Mouse (Mus musculus): Measurements from ENCODE around the gene Adck1.

The Adck1 gene

DNA sequence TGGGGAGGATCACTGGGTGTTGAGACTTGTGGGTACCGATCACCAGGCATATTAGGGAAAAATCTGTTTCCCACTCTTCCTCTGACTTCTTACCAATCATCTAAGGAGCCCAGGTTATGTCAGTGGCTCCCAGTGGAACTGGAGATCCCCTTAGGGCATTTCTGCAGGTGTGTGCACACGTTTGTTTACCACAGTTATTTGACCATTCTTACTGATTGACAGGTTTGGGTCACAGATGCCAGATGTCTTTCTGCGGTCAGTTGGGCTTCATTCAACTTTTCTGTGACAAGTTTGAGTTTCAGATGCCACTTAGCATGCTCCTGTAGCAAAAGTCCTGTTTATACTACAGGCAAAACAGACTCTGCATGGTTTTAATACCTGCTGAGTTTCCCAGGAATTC lies 112.5 kb downstream of the Adck1 start:
- 88% methylated on average over 3 of the region's 3 CpGs for WGBS

DNA sequence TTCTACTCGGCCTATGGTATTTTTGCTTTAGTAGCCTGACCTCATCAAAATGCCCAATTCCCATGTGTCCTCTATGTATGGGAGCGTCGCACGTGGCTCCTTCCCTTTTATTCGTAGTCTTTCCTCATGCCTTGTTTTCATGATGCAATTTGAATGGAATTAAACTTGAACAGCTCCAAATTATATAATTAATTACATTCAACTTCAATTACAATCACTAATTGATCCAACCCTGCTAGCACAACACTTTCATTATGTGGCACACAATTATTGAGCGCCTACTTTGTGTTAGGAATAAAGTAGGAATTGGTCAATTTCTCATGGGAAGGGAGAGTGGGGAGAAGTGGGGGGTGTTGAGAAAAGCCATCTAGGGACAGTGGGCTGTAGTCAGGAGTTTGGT lies 113.4 kb downstream of the Adck1 start:
- WGBS: 68% methylated on average over 6 of the region's 6 CpGs

DNA sequence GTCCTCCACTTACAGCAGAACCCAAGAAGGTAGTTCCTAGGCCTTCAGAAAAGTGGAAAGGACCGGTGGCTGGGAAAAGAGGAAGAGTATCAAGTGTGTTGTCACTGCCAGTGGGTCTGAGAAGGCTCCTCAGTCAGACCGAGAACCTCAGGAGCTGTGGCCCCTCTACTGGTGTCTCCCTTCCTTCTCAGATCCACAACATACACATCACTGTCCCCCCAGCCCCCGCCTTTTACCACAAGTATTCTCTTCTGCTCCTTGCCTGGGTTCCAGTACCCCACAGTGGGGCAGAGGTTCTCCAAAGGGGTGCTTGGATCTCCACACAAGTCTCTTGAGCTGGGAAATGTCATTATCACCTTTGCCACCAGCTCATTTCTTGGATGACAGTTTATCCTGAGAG lies 115.5 kb downstream of the Adck1 start:
- 85% methylated on average over 3 of the region's 3 CpGs for WGBS

DNA sequence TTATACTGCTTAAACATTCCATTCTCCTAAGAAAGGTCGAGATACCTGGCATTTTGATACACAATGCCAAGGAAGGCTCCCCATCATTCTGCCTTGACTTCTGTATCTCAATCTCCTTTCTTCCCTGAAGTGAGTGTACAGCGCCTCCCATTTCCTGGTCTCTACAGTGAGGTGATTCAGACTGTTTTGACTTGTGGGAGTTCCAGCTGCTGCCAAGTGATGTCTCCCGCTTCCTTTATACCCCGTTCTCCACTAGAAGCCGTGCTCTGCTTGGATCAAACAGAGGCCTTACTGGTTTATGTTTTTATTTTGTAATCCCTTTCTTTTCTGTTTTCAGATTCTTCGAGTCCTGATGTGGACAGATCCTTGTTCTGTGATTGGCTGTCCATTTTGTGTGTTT lies 116.3 kb downstream of the Adck1 start:
- 70% methylated on average over 6 of the region's 6 CpGs for WGBS

DNA sequence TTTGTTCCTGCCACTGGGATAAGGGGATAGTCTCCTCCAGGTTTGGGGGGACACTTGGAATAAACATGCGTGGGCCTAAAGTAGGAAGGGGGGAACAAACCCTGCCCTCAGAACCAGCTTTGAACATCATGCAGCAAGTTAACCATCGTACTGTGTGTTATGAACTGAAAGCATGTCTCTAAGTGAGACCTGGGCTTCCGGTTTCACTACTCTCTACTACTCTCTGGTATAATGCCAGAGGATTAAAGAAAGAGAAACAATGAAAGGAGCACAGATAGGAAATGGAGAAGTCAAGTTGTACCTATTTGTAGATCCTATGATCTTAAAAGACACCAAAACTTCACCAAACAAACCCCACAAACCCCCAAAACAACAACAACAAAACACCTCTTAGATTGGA lies 121.3 kb downstream of the Adck1 start:
- 79% methylated on average over 3 of the region's 3 CpGs for WGBS

DNA sequence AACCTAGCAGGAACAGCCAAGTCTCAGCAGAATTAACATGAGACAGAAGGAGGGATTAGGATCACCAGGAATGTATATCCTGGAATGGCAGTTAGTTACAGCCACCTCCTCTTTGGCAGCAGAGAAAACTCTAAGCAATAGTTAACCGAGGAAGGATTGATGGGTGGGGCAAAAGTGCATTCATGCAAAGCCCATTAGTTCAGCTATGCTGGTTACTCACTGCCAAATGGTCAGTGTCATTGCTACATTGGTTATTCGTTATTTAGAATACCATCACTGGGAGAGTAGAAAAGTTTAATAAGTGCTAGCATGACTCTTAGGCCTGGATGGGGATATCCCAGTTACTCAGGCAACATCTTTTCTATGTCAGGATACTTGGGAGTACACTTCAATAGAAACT lies 130.5 kb downstream of the Adck1 start:
- 72% methylated on average over 2 of the region's 2 CpGs for WGBS
